Mouse (Mus musculus) intestine, embryonic 16.5 days (tissue): ENCODE data around the gene Xylb. TPM values are rescaled to one million over a fixed set of nuclear protein-coding genes. Genes with fewer than 3 reads are reported as not detected.
"Not testable (repeated sequence)": the region's sequence is repeated elsewhere in the genome, so short reads cannot be mapped to it uniquely, and the experiment has no call there.

Experiments
- ATAC-seq: fragments of 200-750 bp; cut with Nextera tagmentation; 2 replicates; pipeline ENCODE4 v1.8.0; 2017; ENCODE audit warnings: moderate TSS enrichment, moderate library complexity
- H3K27ac ChIP-seq: fragments of 300-500 bp; sonication (generic); 2 replicates; pipeline ENCODE4 v1.5.1; 2014; ENCODE audit warnings: mild to moderate bottlenecking, low read length
- H3K27me3 ChIP-seq: fragments of 300-500 bp; sonication (generic); replicated peaks from 2 replicates; pipeline ENCODE4 v1.6.1; 2014; ENCODE audit warnings: low read length, control low read depth, mixed read lengths; ENCODE audit not compliant: control insufficient read depth, insufficient read depth
- H3K36me3 ChIP-seq: fragments of 300-500 bp; sonication (generic); 2 replicates; pipeline ENCODE4 v1.6.1; 2014; ENCODE audit warnings: low read length, control low read depth; ENCODE audit not compliant: control insufficient read depth, insufficient read depth
- H3K4me1 ChIP-seq: fragments of 300-500 bp; sonication (generic); 2 replicates; pipeline ENCODE4 v1.6.1; 2014; ENCODE audit warnings: low read length, control low read depth, mixed read lengths; ENCODE audit not compliant: control insufficient read depth, insufficient read depth
- H3K4me2 ChIP-seq: fragments of 300-500 bp; sonication (generic); 2 replicates; pipeline ENCODE4 v1.6.1; 2014; ENCODE audit warnings: low read depth, low read length, control low read depth
- H3K4me3 ChIP-seq: fragments of 300-500 bp; sonication (generic); 2 replicates; pipeline ENCODE4 v1.5.1; 2014; ENCODE audit warnings: mild to moderate bottlenecking, low read length
- H3K9ac ChIP-seq: fragments of 300-500 bp; sonication (generic); 2 replicates; pipeline ENCODE4 v1.6.1; 2014; ENCODE audit warnings: low read depth, low read length
- H3K9me3 ChIP-seq: fragments of 300-500 bp; sonication (generic); 2 replicates; pipeline ENCODE4 v1.6.1; 2016; ENCODE audit warnings: low read length, control low read depth; ENCODE audit not compliant: control insufficient read depth
- WGBS: fragments of 180-500 bp; shearing (Covaris S2); extraction: QIAGEN DNeasy Blood & Tissue Kit; methylation state at CpG from one replicate; pipeline ENCODE4 v1.1.7; 2014; 5-methylcytosine and 5-hydroxymethylcytosine counted together
- polyA plus RNA-seq: library from polyadenylated mRNA; unstranded; fragments of >200 nt; fragmentation: Nextera tagmentation; extraction: Ambion mirVana; gene quantifications from 2 replicates; pipeline ENCODE4 v1.2.1, GENCODE M21; 2015

Xylb gene
- polyA plus RNA-seq, 1 experiment from 2014 or later: 17.4 TPM

GRCm38 (mm10) chr9:119353926-119354325 is 3.3 kb upstream of the Xylb start:
- Histone ChIP-seq H3K36me3 (peaks cover 5% of the 10 kb centered on the region), H3K4me2 (no peak overlapping the region), H3K27me3 (no peaks in the 10 kb centered on the region; the same call in 1 of the 2 replicates), H3K9ac (no peak overlapping the region), H3K4me1 (0 out of 2 replicates have a peak, but pooled peaks cover 5% of the 10 kb centered on the region), H3K27ac (no peak overlapping the region), H3K4me3 (no peak overlapping the region), H3K9me3 (no peaks in the 10 kb centered on the region)
- 65% methylated on average over 6 of the region's 6 CpGs for WGBS
- no peak for ATAC-seq

- Histone ChIP-seq H3K4me3 (no peak overlapping the region), H3K4me1 (0 out of 2 replicates have a peak, but pooled peaks cover 5% of the 10 kb centered on the region), H3K9me3 (no peaks in the 10 kb centered on the region), H3K9ac (no peak overlapping the region), H3K27me3 (no peaks in the 10 kb centered on the region; the same call in 1 of the 2 replicates), H3K27ac (no peak overlapping the region), H3K4me2 (no peak overlapping the region), H3K36me3 (peaks cover 5% of the 10 kb centered on the region)
- WGBS: 76% methylated on average over 6 of the region's 6 CpGs
- no peak for ATAC-seq
These were observed 1.2 kb upstream of the Xylb start for GRCm38 (mm10) chr9:119355943-119356342.

GRCm38 (mm10) chr9:119358058-119358429 is 863 bp downstream of the Xylb start:
- peak overlapping the region; percentile 74 for H3K4me3 ChIP-seq
- H3K27ac ChIP-seq: no peak overlapping the region
- peak overlapping the region; percentile 80 for H3K9ac ChIP-seq
- H3K36me3 ChIP-seq: no peaks in the 10 kb centered on the region
- peak; percentile 5; the same call in 1 of the 2 replicates for ATAC-seq
- H3K27me3 ChIP-seq: no peaks in the 10 kb centered on the region; the same call in 1 of the 2 replicates
- H3K4me1 ChIP-seq: 0 out of 2 replicates have a peak, but pooled peaks cover 5% of the 10 kb centered on the region
- no peaks in the 10 kb centered on the region for H3K9me3 ChIP-seq
- WGBS: 30% methylated on average over 9 of the region's 9 CpGs
- peak overlapping the region; percentile 90 for H3K4me2 ChIP-seq

GRCm38 (mm10) chr9:119361416-119361815 is 4.2 kb downstream of the Xylb start:
- no peak overlapping the region for H3K27ac ChIP-seq
- H3K27me3 ChIP-seq: no peaks in the 10 kb centered on the region; the same call in 1 of the 2 replicates
- no peak for ATAC-seq
- H3K4me3 ChIP-seq: no peak overlapping the region
- no peaks in the 10 kb centered on the region for H3K9me3 ChIP-seq
- no peaks in the 10 kb centered on the region for H3K36me3 ChIP-seq
- 93% methylated on average over 5 of the region's 5 CpGs for WGBS
- 0 out of 2 replicates have a peak, but pooled peaks cover 5% of the 10 kb centered on the region for H3K4me1 ChIP-seq
- H3K9ac ChIP-seq: no peak overlapping the region
- no peak overlapping the region for H3K4me2 ChIP-seq

GRCm38 (mm10) chr9:119363229-119363628 is 6.0 kb downstream of the Xylb start:
- Histone ChIP-seq H3K4me2 (no peak overlapping the region), H3K36me3 (no peaks in the 10 kb centered on the region), H3K27ac (peak overlapping the region; percentile 54; the same call in 1 of the 2 replicates), H3K27me3 (no peaks in the 10 kb centered on the region), H3K4me3 (no peak overlapping the region), H3K9ac (no peak overlapping the region), H3K4me1 (0 out of 2 replicates have a peak, but pooled peaks cover 2% of the 10 kb centered on the region), H3K9me3 (no peaks in the 10 kb centered on the region)
- 64% methylated on average over 12 of the region's 12 CpGs for WGBS
- peak; percentile 84 for ATAC-seq

GRCm38 (mm10) chr9:119365284-119365683 is 8.1 kb downstream of the Xylb start, which contains the start of gene Slc22a14:
Gene Slc22a14 (minus strand): TSS chr9:119365553.
- no peak for ATAC-seq
- WGBS: 69% methylated on average over 7 of the region's 7 CpGs

GRCm38 (mm10) chr9:119368367-119368766 is 11.2 kb downstream of the Xylb start:
- no peak overlapping the region for H3K4me2 ChIP-seq
- no peaks in the 10 kb centered on the region for H3K27me3 ChIP-seq
- H3K27ac ChIP-seq: no peak overlapping the region
- 0 out of 2 replicates have a peak, but pooled peaks cover 4% of the 10 kb centered on the region for H3K36me3 ChIP-seq
- WGBS: 83% methylated on average over 3 of the region's 3 CpGs
- H3K4me1 ChIP-seq: no peaks in the 10 kb centered on the region
- no peak overlapping the region for H3K4me3 ChIP-seq
- no peaks in the 10 kb centered on the region for H3K9me3 ChIP-seq
- no peak overlapping the region for H3K9ac ChIP-seq
- ATAC-seq: peak; percentile 59

More at GRCm38 (mm10) chr9:119365284-119365683, 8.1 kb downstream of the Xylb start, which contains the start of gene Slc22a14:
- H3K4me3 ChIP-seq: no peak within 1 kb of the TSS
- H3K4me2 ChIP-seq: no peak within 1 kb of the TSS
- H3K27ac ChIP-seq: no peak within 1 kb of the TSS
- no peaks in the 10 kb centered on the region for H3K9me3 ChIP-seq
- H3K4me1 ChIP-seq: no peaks in the 10 kb centered on the region
- no peak within 1 kb of the TSS for H3K9ac ChIP-seq
- 0 out of 2 replicates have a peak, but pooled peaks cover 4% of the 10 kb centered on the region for H3K36me3 ChIP-seq
- no peaks in the 10 kb centered on the region for H3K27me3 ChIP-seq

- H3K9me3 ChIP-seq, H3K4me1 ChIP-seq, H3K4me3 ChIP-seq, ATAC-seq, H3K27ac ChIP-seq, H3K27me3 ChIP-seq, H3K9ac ChIP-seq, H3K4me2 ChIP-seq, H3K36me3 ChIP-seq: not testable (repeated sequence)
- 86% methylated on average over 4 of the region's 4 CpGs for WGBS
These were observed 13.6 kb downstream of the Xylb start for GRCm38 (mm10) chr9:119370770-119371169.

- no peak overlapping the region for H3K9ac ChIP-seq
- no peaks in the 10 kb centered on the region for H3K27me3 ChIP-seq
- no peak for ATAC-seq
- 0 out of 2 replicates have a peak, but pooled peaks cover 4% of the 10 kb centered on the region for H3K36me3 ChIP-seq
- H3K4me2 ChIP-seq: no peak overlapping the region
- WGBS: 69% methylated on average over 4 of the region's 4 CpGs
- H3K9me3 ChIP-seq: no peaks in the 10 kb centered on the region
- no peak overlapping the region for H3K27ac ChIP-seq
- H3K4me1 ChIP-seq: no peaks in the 10 kb centered on the region
- no peak overlapping the region for H3K4me3 ChIP-seq
These were observed 14.1 kb downstream of the Xylb start for GRCm38 (mm10) chr9:119371251-119371650.

GRCm38 (mm10) chr9:119375008-119375407 is 17.8 kb downstream of the Xylb start:
- WGBS: 75% methylated on average over 3 of the region's 3 CpGs
- Histone ChIP-seq H3K9ac (no peak overlapping the region), H3K4me3 (no peak overlapping the region), H3K27ac (no peak overlapping the region), H3K4me2 (no peak overlapping the region), H3K27me3 (no peaks in the 10 kb centered on the region), H3K9me3 (no peaks in the 10 kb centered on the region), H3K36me3 (no peaks in the 10 kb centered on the region), H3K4me1 (no peaks in the 10 kb centered on the region)
- ATAC-seq: no peak
